8 mouse cellular contexts compared by ENCODE assay signal in the genomic region with DNA sequence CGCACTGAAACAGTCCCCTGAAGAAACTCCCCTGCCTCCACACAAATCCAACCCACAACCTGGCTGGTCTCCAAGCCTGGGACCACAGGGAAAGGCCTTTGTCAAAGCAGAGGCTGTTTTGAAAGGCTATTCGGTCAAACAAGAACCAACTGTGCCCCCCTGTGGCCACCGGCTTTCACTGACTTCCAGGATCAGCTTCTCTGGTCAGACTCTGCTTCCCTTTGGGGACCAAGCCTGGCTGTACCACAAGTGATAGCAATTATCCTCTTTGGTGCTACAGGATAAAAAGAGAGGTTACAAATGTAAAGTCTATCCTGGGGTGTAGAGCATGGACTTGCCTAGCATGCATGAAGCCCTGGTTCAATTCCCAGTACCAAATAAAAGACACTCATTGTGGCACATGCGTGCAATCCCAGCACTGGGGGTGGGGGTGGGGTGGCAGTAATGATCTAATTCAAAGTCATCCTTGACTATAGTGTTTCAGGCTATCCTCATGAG.
DNase-seq lines count a peak whose midpoint lies in the region; ATAC-seq and TF ChIP-seq lines count a peak whose summit lies in the region.

No protein-coding gene starts in this region.

- no peaks in the 10 kb centered on the region for H3K9me3 ChIP-seq in forebrain, embryonic 11.5 days (ENCODE audit: control insufficient read depth, low read length)
- no peaks in the 10 kb centered on the region for H3K9me3 ChIP-seq in heart, postnatal 0 days (replicated peaks; ENCODE audit: control insufficient read depth, low read length)

- no peak overlapping the region for H3K4me2 ChIP-seq in forebrain, embryonic 11.5 days (ENCODE audit: low read depth, low read length, severe bottlenecking)
- H3K4me2 ChIP-seq in heart, postnatal 0 days (ENCODE audit: low read depth, low read length): no peak overlapping the region

- ATAC-seq in forebrain, embryonic 11.5 days (replicated peaks; ENCODE audit: low FRiP score): peak; percentile 82
- peak; percentile 72 for ATAC-seq in heart, postnatal 0 days (ENCODE audit: insufficient read depth, low read depth)

- peaks cover 3% of the 10 kb centered on the region; the same call in 1 of the 2 replicates for H3K4me1 ChIP-seq in forebrain, embryonic 11.5 days (replicated peaks; ENCODE audit: control insufficient read depth, insufficient read depth, low read length)
- no peaks in the 10 kb centered on the region for H3K4me1 ChIP-seq in heart, postnatal 0 days (ENCODE audit: control insufficient read depth, insufficient read depth)
- H3K4me1 ChIP-seq in lung, adult 2 months (ENCODE audit: control insufficient read depth, insufficient read depth, low read length): peaks cover 2% of the 10 kb centered on the region; the same call in 1 of the 2 replicates
- H3K4me1 ChIP-seq in olfactory bulb, adult 2 months (ENCODE audit: control insufficient read depth, insufficient read depth, low read length): peaks cover 8% of the 10 kb centered on the region

- no peaks in the 10 kb centered on the region for H3K27me3 ChIP-seq in C2C12 (ENCODE audit: control insufficient read depth, insufficient read depth, insufficient read length)
- no peaks in the 10 kb centered on the region for H3K27me3 ChIP-seq in forebrain, embryonic 11.5 days (ENCODE audit: control insufficient read depth, insufficient read depth, low read length)
- H3K27me3 ChIP-seq in heart, postnatal 0 days (ENCODE audit: control insufficient read depth, insufficient read depth, low read length): no peaks in the 10 kb centered on the region

- DNase-seq in brain, embryonic 14.5 days (ENCODE audit: low read depth): peak; percentile 96
- DNase-seq in forebrain, embryonic 11.5 days (ENCODE audit: low spot score): peak; percentile 88
- DNase-seq in heart, postnatal 0 days (ENCODE audit: low spot score): peak; percentile 90
- DNase-seq in kidney, postnatal 4 days: peak; percentile 93 to 94
- peak; percentile 34 for DNase-seq in lung, adult 2 months
- peak; percentile 58 for DNase-seq in testis, postnatal 14 days (ENCODE audit: low spot score)

- H3K36me3 ChIP-seq in C2C12 (ENCODE audit: control insufficient read depth, insufficient read depth): no peaks in the 10 kb centered on the region
- no peaks in the 10 kb centered on the region for H3K36me3 ChIP-seq in forebrain, embryonic 11.5 days (ENCODE audit: control insufficient read depth, insufficient read depth, low read length)
- H3K36me3 ChIP-seq in heart, postnatal 0 days (replicated peaks; ENCODE audit: control insufficient read depth, insufficient read depth, low read length): peaks cover 14% of the 10 kb centered on the region

- no peak for TF ChIP-seq POLR2A in brain, embryonic 14.5 days (IDR thresholded peaks at IDR 0.05; ENCODE audit: borderline replicate concordance, extremely low read depth, insufficient read depth, insufficient read length, poor library complexity, severe bottlenecking)
- TF ChIP-seq POLR2A in lung, adult 2 months (IDR thresholded peaks at IDR 0.05; ENCODE audit: borderline replicate concordance, extremely low read depth, low read depth, low read length): no peak
- TF ChIP-seq POLR2A in olfactory bulb, adult 2 months (IDR thresholded peaks at IDR 0.05; ENCODE audit: insufficient read depth, low read depth, low read length): no peak

- no peaks in the 10 kb centered on the region for H3K79me2 ChIP-seq in C2C12 (ENCODE audit: control insufficient read depth, insufficient read depth)

- H3ac ChIP-seq in C2C12 (ENCODE audit: control insufficient read depth, insufficient read length, low read depth): no peak overlapping the region

- H3K9ac ChIP-seq in forebrain, embryonic 11.5 days (ENCODE audit: low read length): peak overlapping the region; percentile 23; the same call in 1 of the 2 replicates
- no peak overlapping the region for H3K9ac ChIP-seq in heart, postnatal 0 days (replicated peaks; ENCODE audit: low read depth, low read length)

- H3K4me3 ChIP-seq in C2C12 (ENCODE audit: insufficient read depth, poor library complexity, severe bottlenecking): peak overlapping the region; percentile 7
- H3K4me3 ChIP-seq in forebrain, embryonic 11.5 days (ENCODE audit: low read depth, low read length): no peak overlapping the region
- no peak overlapping the region for H3K4me3 ChIP-seq in heart, postnatal 0 days (ENCODE audit: low read depth, low read length)
- H3K4me3 ChIP-seq in lung, adult 2 months (replicated peaks; ENCODE audit: extremely low read depth, low read depth, low read length): no peak overlapping the region
- no peak overlapping the region for H3K4me3 ChIP-seq in olfactory bulb, adult 2 months (ENCODE audit: insufficient read depth, low read depth, low read length)

- no peaks in the 10 kb centered on the region for H3K79me3 ChIP-seq in C2C12 (ENCODE audit: low read depth)

- H3K27ac ChIP-seq in forebrain, embryonic 11.5 days (ENCODE audit: low read depth, low read length): no peak overlapping the region
- H3K27ac ChIP-seq in heart, postnatal 0 days (ENCODE audit: low read depth): peak overlapping the region; percentile 43
- no peak overlapping the region for H3K27ac ChIP-seq in olfactory bulb, adult 2 months (ENCODE audit: insufficient read depth, low read depth, low read length)

- 20% methylated on average over 4 of the region's 4 CpGs for WGBS in forebrain, embryonic 11.5 days
- WGBS in heart, postnatal 0 days: 24% methylated on average over 4 of the region's 4 CpGs
- WGBS in lung, adult 2 months: 27% methylated on average over 4 of the region's 4 CpGs
- WGBS in olfactory bulb, adult 2 months: 21% methylated on average over 4 of the region's 4 CpGs

- peak; percentile 39 for TF ChIP-seq CTCF in C2C12 (IDR thresholded peaks at IDR 0.05; ENCODE audit: control insufficient read depth, insufficient read depth, insufficient read length)
- TF ChIP-seq CTCF in brain, embryonic 14.5 days (IDR thresholded peaks at IDR 0.05; ENCODE audit: borderline replicate concordance, extremely low read depth, insufficient read depth, insufficient read length): peak; percentile 86
- peak; percentile 84 for TF ChIP-seq CTCF in heart, postnatal 0 days (IDR thresholded peaks at IDR 0.05; ENCODE audit: low read depth)
- TF ChIP-seq CTCF in lung, adult 2 months (IDR thresholded peaks at IDR 0.05; ENCODE audit: insufficient read depth, low read length): peak; percentile 57
- TF ChIP-seq CTCF in olfactory bulb, adult 2 months (IDR thresholded peaks at IDR 0.05; ENCODE audit: insufficient read depth, low read depth, low read length): peak; percentile 54

- no peak for TF ChIP-seq EP300 in heart, postnatal 0 days (IDR thresholded peaks at IDR 0.05; ENCODE audit: low read depth)

TF ChIP-seq in C2C12, 6 proteins besides CTCF, POLR2A, EP300 and RAD21:
- TF ChIP-seq CEBPB (IDR thresholded peaks at IDR 0.05; ENCODE audit: low read depth) (no peak), MAX (IDR thresholded peaks at IDR 0.05) (no peak), MYOD1 (IDR thresholded peaks at IDR 0.05; ENCODE audit: control insufficient read depth, insufficient read length, low read depth) (no peak), FOSL1 (IDR thresholded peaks at IDR 0.05; ENCODE audit: insufficient read depth, low read length, poor library complexity, severe bottlenecking) (no peak), USF1 (IDR thresholded peaks at IDR 0.05; ENCODE audit: low read depth) (no peak), MYOG (IDR thresholded peaks at IDR 0.05; ENCODE audit: control insufficient read depth, extremely low read depth, insufficient read length) (no peak)

Comparison
In these comparisons a context has a peak if more than half of its experiments do, and no peak if none do; other contexts are left out.
1. DNase-seq: peak in every context shown above with its lines; median percentile 96 in brain, embryonic 14.5 days; 94 in kidney, postnatal 4 days; 90 in heart, postnatal 0 days; 88 in forebrain, embryonic 11.5 days; 58 in testis, postnatal 14 days; 34 in lung, adult 2 months.